Mouse (Mus musculus) layer of hippocampus, postnatal 14 days (tissue): Measurements from ENCODE around the gene Sorcs2. TPM values are rescaled to one million over a fixed set of nuclear protein-coding genes. Genes with fewer than 3 reads are reported as not detected.

Experiments used
- microRNA-seq, 2 experiments: library from miRNA; unstranded; fragments of <30 nt; microRNA quantifications; one replicate each; pipeline ENCODE4 v1.2.0; 2021
- total RNA-seq, 2 experiments: library from RNA; stranded (reverse); gene quantifications; 2 replicates each; pipeline ENCODE4 v1.2.3; 2021

Gene Sorcs2
- total RNA-seq, 2 experiments from 2014 or later = 54.7 to 58.8 TPM

Small RNA genes within 50 kb of the gene (microRNA-seq; reads per million reads assigned to microRNA genes)
- 1,322 to 1,979 reads per million in 2 experiments for gene Mir7689

Other genes with a start within 250 kb of the Sorcs2 start
- gene Psapl1, start 194.1 kb downstream of the Sorcs2 start, total RNA-seq = not detected
- 10 to 100 TPM; 20.2 to 21.4 TPM for gene Grpel1, start 66.9 kb upstream of the Sorcs2 start, total RNA-seq
- 10 to 100 TPM; 33.0 to 33.5 TPM for gene Tada2b, start 86.1 kb upstream of the Sorcs2 start, total RNA-seq
- 1 to 10 TPM; 1.6 to 2.3 TPM for gene Ccdc96, start 86.4 kb upstream of the Sorcs2 start, total RNA-seq
- gene Tbc1d14, start 195.1 kb upstream of the Sorcs2 start, total RNA-seq = 100 to 1,000 TPM in 1 of 2 experiments, 10 to 100 TPM in 1; 90.4 to 103 TPM